Mouse (Mus musculus) bone marrow, adult 2 months (tissue): ENCODE data around the gene Gm48551. TPM values are rescaled to one million over a fixed set of nuclear protein-coding genes. Genes with fewer than 3 reads are reported as not detected.

Experiments
- H3K27ac ChIP-seq: fragments of 200-500 bp; 2 replicates; pipeline ENCODE4 v1.5.1; 2012; ENCODE audit warnings: low read depth, mild to moderate bottlenecking, control low read depth, inconsistent platforms, low read length; ENCODE audit not compliant: control insufficient read depth, poor library complexity, insufficient read depth
- H3K4me1 ChIP-seq: fragments of 200-500 bp; 2 replicates; pipeline ENCODE4 v1.6.1; 2011; ENCODE audit warnings: low read length; ENCODE audit not compliant: control insufficient read depth, insufficient read depth
- H3K4me3 ChIP-seq: fragments of 200-500 bp; replicated peaks from 2 replicates; pipeline ENCODE3; 2011; ENCODE audit warnings: mild to moderate bottlenecking, low read depth, low read length, control low read depth; ENCODE audit not compliant: control insufficient read depth
- CTCF ChIP-seq: fragments of 200-500 bp; IDR thresholded peaks from 2 replicates; pipeline ENCODE4 v1.5.1; 2011; ENCODE audit warnings: low read length, control low read depth; ENCODE audit not compliant: control insufficient read depth, insufficient read depth
- POLR2A ChIP-seq: fragments of 200-500 bp; IDR thresholded peaks from 2 replicates; pipeline ENCODE4 v1.6.1; 2011; ENCODE audit warnings: low read depth, mild to moderate bottlenecking, control low read depth, low read length, borderline replicate concordance; ENCODE audit not compliant: control insufficient read depth
- WGBS: fragments of 180-500 bp; shearing (Covaris S2); methylation state at CpG from one replicate; pipeline ENCODE4 v1.1.7; 2018; 5-methylcytosine and 5-hydroxymethylcytosine counted together
- polyA plus RNA-seq: library from polyadenylated mRNA; stranded (reverse); fragments of >200 nt; gene quantifications from 2 replicates; pipeline ENCODE4 v1.2.4, GENCODE M21; 2011; ENCODE audit warnings: low replicate concordance; ENCODE audit not compliant: missing spikeins, insufficient read depth, insufficient read length

The Gm48551 gene
- polyA plus RNA-seq, 1 experiment, result 4.3 TPM

DNA sequence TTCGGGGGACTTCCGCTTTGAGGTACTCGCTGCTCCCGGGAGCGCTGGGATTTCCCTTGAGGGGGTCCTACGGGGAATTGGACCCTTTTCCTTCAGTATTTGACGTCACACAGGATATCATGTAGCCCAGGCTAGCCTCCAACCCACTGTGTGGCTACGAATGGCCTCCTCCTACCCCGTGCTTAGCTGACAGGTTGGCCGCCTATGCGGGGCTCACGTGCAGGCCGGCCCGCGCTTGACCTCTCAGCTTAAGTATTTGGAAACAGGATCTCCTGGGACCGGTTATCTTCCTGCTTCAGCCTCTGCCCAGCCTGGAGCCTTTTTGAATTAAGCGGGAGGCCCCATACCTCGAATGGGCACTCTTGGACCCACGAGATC, 328 bp downstream of the Gm48551 start:
- Histone ChIP-seq H3K27ac (peak overlapping the region; percentile 54), H3K4me1 (peaks cover 4% of the 10 kb centered on the region), H3K4me3 (peak overlapping the region; percentile 83)
- WGBS, result under 1% methylated on average over 19 of the region's 19 CpGs
- TF ChIP-seq POLR2A (no peak), CTCF (no peak)

DNA sequence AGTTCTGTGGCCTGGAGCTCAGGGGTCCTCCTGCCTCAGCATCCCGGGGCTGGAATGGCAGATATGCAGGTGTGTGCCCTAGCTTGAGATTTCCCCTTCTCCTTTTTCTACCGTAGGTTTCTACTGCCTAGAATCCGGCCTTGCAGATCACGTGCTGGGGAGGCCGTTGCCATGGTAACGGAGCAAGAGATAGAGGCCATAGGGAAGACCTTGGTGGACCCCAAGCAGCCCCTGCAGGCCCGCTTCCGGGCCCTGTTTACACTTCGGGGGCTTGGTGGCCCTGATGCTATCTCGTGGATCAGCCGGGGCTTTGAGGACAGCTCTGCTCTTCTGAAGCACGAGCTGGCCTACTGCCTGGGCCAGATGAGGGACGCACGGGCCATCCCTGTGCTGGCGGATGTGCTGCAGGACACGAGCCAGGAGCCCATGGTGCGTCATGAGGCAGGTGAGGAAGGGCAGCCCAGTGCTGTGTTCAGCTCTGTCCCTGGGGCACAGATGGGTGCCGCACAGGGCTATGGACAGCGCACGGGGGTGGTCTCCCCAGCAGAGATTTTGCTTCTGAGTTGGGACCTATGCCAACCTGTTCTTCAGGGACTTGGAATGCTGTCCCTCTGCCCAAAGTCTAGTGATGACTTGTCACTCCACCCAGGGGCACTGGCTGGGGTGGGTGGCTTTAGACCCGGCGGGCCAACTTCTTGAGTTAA, 1.5 kb downstream of the Gm48551 start:
- H3K27ac ChIP-seq, result no peak overlapping the region
- H3K4me3 ChIP-seq, result no peak overlapping the region
- H3K4me1 ChIP-seq, result peaks cover 3% of the 10 kb centered on the region
- 75% methylated on average over 22 of the region's 22 CpGs for WGBS
- no peak for TF ChIP-seq CTCF
- TF ChIP-seq POLR2A, result no peak

DNA sequence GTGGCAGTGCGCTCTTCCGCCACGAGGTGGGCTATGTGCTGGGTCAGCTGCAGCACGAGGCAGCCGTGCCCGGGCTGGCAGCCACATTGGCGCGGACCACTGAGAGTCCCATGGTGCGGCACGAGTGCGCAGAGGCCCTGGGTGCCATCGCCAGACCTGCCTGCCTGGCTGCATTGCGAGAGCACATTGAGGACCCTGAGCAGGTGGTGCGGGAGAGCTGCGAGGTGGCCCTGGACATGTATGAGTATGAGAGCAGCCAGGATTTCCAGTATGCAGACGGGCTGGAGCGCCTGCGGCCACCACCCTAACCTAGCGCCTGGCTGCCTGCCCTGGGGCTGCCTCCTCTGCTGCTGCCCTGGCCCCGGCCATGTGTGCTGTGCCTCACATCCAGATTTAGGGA, 3.5 kb downstream of the Gm48551 start:
- no peak overlapping the region; the same call in 1 of the 2 replicates for H3K27ac ChIP-seq
- H3K4me3 ChIP-seq, result no peak overlapping the region
- peaks cover 5% of the 10 kb centered on the region for H3K4me1 ChIP-seq
- WGBS, result 90% methylated on average over 20 of the region's 20 CpGs
- TF ChIP-seq POLR2A (no peak), CTCF (no peak)

DNA sequence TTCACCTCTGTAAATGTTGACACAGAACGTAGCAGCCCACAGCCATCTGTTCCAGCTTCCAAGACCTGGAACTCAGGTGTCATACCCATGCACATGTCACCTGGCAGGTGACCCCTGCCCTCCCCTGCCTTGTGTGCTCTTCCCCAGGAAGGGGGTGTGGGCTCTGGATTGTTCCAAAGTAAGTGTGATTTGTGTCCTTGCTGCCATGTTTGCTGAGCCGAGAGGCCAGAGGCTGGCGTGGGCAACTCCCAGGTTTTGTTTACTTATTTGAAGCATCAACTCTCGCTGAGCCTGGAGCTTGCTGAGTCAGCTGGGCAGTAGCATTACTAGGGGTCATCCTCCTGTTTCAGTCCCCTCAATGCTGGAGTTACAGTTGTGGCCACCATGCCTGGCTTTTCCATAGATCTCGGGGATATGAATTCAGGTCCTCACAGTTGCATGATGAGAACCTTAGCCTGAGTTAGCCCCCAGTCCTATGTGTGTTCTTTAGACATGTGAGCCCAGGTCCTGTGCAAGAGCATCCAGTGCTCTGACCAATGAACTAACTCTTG, 4.3 kb downstream of the Gm48551 start, which contains the start of gene Gm48552:
Gene Gm48552, plus strand, starts transcription at position 501 of the 551 bp plus-strand sequence.
- Histone ChIP-seq H3K4me1 (peaks cover 5% of the 10 kb centered on the region), H3K4me3 (no peak within 1 kb of the TSS), H3K27ac (no peak within 1 kb of the TSS)
- 82% methylated on average over 5 of the region's 5 CpGs for WGBS
- TF ChIP-seq CTCF, result no peak
- no peak for TF ChIP-seq POLR2A

DNA sequence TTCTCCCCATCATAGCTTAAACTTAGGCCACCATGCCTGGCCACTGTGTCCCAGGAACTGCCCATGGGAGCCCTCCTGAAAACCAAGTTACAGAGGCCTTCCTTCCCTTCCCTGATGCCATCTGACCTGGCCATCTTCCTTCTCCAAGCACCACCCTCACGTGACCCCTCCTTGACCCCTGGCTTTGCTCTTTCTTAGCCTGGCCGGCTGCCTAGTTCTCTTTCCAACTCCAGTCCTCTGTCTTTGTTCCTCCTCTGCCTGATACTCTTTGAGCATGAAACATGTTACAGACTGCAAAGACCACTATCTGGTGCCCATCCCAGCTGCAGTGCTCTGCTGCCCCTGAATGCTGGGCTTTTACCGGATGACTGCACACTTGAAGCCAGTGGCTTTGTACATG, 5.1 kb downstream of the Gm48551 start:
- Histone ChIP-seq H3K4me3 (no peak overlapping the region), H3K27ac (no peak overlapping the region), H3K4me1 (peaks cover 7% of the 10 kb centered on the region)
- TF ChIP-seq CTCF, result no peak
- TF ChIP-seq POLR2A, result no peak
- WGBS, result 70% methylated on average over 3 of the region's 3 CpGs

DNA sequence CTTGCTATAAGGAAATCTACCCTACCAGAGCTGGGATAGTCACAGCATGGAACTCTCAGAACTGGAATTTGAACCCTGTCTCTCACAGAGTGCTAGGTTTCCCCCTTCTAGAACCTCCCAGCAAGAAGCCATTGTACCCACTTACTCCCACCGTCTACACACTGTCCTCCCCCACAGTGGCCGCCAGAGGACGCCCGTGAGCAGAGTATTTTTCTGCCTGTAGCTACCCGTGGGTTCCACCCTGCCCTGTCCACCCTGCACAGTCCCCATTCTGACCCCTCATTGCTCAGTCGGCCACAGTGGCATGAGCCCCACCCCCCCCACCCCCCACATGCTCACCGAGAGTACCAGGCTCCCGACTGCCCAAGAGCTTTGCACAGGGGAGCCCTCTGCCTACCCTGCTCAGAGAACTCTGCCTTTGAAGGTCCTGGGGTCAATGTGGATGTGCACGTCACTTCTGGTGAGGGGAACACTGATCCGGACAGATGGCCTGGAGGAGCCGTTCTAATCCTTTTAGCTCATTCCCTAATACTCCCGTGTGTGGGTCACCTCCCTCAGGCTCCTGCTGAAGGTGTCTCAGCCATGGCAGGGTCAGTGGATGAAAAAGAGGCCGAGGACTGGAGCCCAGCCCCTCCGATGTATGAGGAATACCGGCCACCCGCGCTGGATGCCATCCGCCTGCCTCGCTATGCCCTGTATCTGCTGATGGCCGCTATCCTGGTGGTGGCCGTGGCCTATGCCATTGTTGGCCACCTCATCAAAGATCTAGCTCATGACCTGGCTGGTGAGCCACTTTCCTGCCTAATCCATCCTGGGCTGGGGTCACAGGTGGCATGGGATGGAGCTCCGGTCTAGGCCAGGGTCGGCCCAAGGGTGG, 5.8 kb downstream of the Gm48551 start:
- TF ChIP-seq CTCF, result peak; percentile 93
- TF ChIP-seq POLR2A, result no peak
- no peak overlapping the region for H3K4me3 ChIP-seq
- H3K27ac ChIP-seq, result no peak overlapping the region
- peaks cover 5% of the 10 kb centered on the region for H3K4me1 ChIP-seq
- WGBS, result 53% methylated on average over 23 of the region's 23 CpGs

DNA sequence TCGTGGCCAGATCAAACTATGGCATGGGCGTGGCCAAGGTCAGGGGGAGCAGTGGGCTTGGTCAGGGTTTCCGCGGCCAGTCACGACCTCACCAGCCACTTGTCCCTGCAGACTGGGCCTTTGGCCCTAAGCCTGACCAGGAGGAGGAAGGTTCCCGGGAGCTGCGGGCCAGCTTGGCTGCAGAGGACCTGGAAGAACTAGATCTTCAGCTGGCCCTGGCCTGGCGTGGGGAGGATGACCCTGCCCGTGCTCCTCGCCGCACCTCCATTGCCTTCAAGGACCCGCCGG, 6.4 kb downstream of the Gm48551 start:
- H3K4me3 ChIP-seq, result no peak overlapping the region
- 82% methylated on average over 13 of the region's 13 CpGs for WGBS
- H3K27ac ChIP-seq, result no peak overlapping the region
- peaks cover 5% of the 10 kb centered on the region for H3K4me1 ChIP-seq
- no peak for TF ChIP-seq CTCF
- TF ChIP-seq POLR2A, result no peak

DNA sequence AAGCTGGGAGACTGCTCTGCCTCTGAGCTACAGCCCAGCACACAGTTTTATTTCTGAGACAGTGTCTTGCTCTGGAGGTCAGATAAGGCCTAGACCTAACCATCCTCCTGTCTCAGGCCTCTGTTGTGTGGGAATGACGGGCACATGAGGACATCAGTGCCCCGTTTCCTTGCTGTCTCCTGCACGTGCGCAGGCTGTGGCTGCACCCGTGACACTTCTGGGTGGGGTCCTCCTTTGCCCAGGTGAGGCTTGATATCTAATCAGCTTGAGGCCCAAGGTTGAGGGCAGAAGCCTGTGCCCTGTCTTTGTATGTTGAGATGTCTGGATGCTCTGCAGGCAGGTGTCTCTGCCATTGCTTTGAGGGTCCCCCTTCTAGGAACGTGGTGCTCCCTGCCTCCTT, 8.0 kb downstream of the Gm48551 start:
- Histone ChIP-seq H3K4me1 (peaks cover 5% of the 10 kb centered on the region), H3K27ac (no peak overlapping the region), H3K4me3 (no peak overlapping the region)
- WGBS, result 86% methylated on average over 6 of the region's 6 CpGs
- TF ChIP-seq POLR2A (no peak), CTCF (no peak)
